Mouse (Mus musculus) stomach, postnatal 0 days (tissue): ENCODE results near the gene Tpm1. TPM values are rescaled to one million over a fixed set of nuclear protein-coding genes. Genes with fewer than 3 reads are reported as not detected.

ENCODE experiments used
- ATAC-seq: fragments of 200-750 bp; cut with Nextera tagmentation; 2 replicates; pipeline ENCODE4 v1.8.0; 2017; ENCODE audit not compliant: low FRiP score, low TSS enrichment
- DNase-seq: peaks from one replicate; pipeline ENCODE4 v3.0.0-alpha.2; 2016; ENCODE audit warnings: low spot score
- H3K27ac ChIP-seq: fragments of 300-500 bp; sonication (generic); replicated peaks from 2 replicates; pipeline ENCODE4 v1.5.1; 2014; ENCODE audit warnings: mild to moderate bottlenecking, control low read depth
- H3K27me3 ChIP-seq: fragments of 300-500 bp; sonication (generic); 2 replicates; pipeline ENCODE4 v1.6.1; 2014; ENCODE audit warnings: low read length; ENCODE audit not compliant: control insufficient read depth, insufficient read depth
- H3K36me3 ChIP-seq: fragments of 300-500 bp; sonication (generic); 2 replicates; pipeline ENCODE4 v1.6.1; 2014; ENCODE audit warnings: low read length, mixed read lengths; ENCODE audit not compliant: control insufficient read depth, insufficient read depth
- H3K4me1 ChIP-seq: fragments of 300-500 bp; sonication (generic); replicated peaks from 2 replicates; pipeline ENCODE4 v1.6.1; 2014; ENCODE audit warnings: antibody characterized with exemption; ENCODE audit not compliant: control insufficient read depth, insufficient read depth
- H3K4me2 ChIP-seq: fragments of 300-500 bp; sonication (generic); replicated peaks from 2 replicates; pipeline ENCODE4 v1.6.1; 2014; ENCODE audit warnings: low read depth, mild to moderate bottlenecking, control low read depth, moderate library complexity
- H3K4me3 ChIP-seq: fragments of 300-500 bp; sonication (generic); 2 replicates; pipeline ENCODE4 v1.5.1; 2014; ENCODE audit warnings: low read depth, low read length, control low read depth
- H3K9ac ChIP-seq: fragments of 300-500 bp; sonication (generic); 2 replicates; pipeline ENCODE4 v1.6.1; 2014; ENCODE audit warnings: mild to moderate bottlenecking, low read length, control low read depth, mixed read lengths
- H3K9me3 ChIP-seq: fragments of 300-500 bp; sonication (generic); 2 replicates; pipeline ENCODE4 v1.6.1; 2016; ENCODE audit warnings: low read length; ENCODE audit not compliant: control insufficient read depth
- CTCF ChIP-seq: IDR thresholded peaks from 2 replicates; pipeline ENCODE4 v1.5.1; 2016; ENCODE audit warnings: antibody characterized with exemption, low read depth, mild to moderate bottlenecking, moderate library complexity
- EP300 ChIP-seq: optimal IDR thresholded peaks from 2 replicates; pipeline ENCODE3; 2016; ENCODE audit warnings: antibody characterized with exemption
- WGBS: fragments of 180-500 bp; shearing (Covaris S2); extraction: QIAGEN DNeasy Blood & Tissue Kit; methylation state at CpG from one replicate; pipeline ENCODE4 v1.1.7; 2014; 5-methylcytosine and 5-hydroxymethylcytosine counted together
- polyA plus RNA-seq: library from polyadenylated mRNA; unstranded; fragments of >200 nt; fragmentation: Nextera tagmentation; extraction: Ambion mirVana; gene quantifications from 2 replicates; pipeline ENCODE4 v1.2.1, GENCODE M21; 2015

Tpm1 gene
- polyA plus RNA-seq, 1 experiment from 2014 or later = 2,538 TPM

DNA sequence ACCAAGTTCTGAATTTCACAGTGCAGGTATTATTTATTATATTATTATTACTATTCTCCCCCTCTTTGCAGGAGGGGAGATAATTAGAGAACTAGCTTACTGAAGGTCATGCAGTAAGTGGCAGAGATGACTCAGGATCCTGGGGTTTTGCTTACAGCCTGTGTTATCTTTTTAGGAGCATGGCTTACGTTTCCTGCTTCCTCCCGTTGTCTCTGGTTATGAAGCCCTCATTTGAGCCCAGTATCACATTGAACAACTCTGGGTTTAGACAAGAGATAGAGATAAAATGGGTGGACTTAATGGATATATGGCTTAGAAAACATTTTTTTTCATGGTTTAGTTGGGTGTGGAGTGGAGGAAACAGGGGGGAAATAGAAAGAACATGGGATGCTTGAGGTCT is 35.7 kb downstream of the Tpm1 start:
- no peak for TF ChIP-seq CTCF
- no peak for TF ChIP-seq EP300
- no peak overlapping the region for H3K27ac ChIP-seq
- no peaks in the 10 kb centered on the region for H3K9me3 ChIP-seq
- no peak overlapping the region for H3K9ac ChIP-seq
- WGBS = 55% methylated on average over 2 of the region's 2 CpGs
- H3K4me3 ChIP-seq = no peak overlapping the region
- ATAC-seq = no peak
- DNase-seq = no peak
- H3K4me2 ChIP-seq = no peak overlapping the region
- no peaks in the 10 kb centered on the region for H3K27me3 ChIP-seq
- H3K4me1 ChIP-seq = peaks cover 7% of the 10 kb centered on the region; the same call in 1 of the 2 replicates
- H3K36me3 ChIP-seq = no peaks in the 10 kb centered on the region

DNA sequence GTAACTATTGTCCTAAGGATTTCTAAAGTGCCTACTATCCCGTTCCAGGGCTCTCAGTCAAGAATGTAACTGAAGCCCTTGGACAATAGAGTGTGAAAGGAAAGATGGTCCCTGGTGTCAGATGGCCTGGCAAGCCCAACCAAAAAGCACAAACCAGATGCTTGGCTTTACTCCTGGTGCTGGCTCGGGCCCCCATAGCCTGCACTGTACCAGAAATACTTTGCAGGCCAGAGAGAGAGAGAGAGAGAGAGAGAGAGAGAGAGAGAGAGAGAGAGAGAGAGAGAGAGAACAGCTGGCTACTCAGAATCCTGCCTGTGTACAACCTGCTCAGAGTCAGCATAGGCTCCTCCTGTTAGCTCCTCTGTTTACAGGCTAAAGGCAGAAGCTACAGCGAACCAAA is 36.7 kb downstream of the Tpm1 start:
- H3K4me1 ChIP-seq = peaks cover 7% of the 10 kb centered on the region; the same call in 1 of the 2 replicates
- 0 out of 2 replicates have a peak overlapping the region, but pooled peaks have one; percentile 53 for H3K27ac ChIP-seq
- DNase-seq (no peak), ATAC-seq (peak; percentile 55)
- no peaks in the 10 kb centered on the region for H3K9me3 ChIP-seq
- H3K4me2 ChIP-seq = no peak overlapping the region
- 23% methylated on average over 3 of the region's 3 CpGs for WGBS
- TF ChIP-seq EP300 (no peak), CTCF (no peak)
- H3K36me3 ChIP-seq = no peaks in the 10 kb centered on the region
- H3K4me3 ChIP-seq = no peak overlapping the region
- no peak overlapping the region for H3K9ac ChIP-seq
- H3K27me3 ChIP-seq = no peaks in the 10 kb centered on the region

DNA sequence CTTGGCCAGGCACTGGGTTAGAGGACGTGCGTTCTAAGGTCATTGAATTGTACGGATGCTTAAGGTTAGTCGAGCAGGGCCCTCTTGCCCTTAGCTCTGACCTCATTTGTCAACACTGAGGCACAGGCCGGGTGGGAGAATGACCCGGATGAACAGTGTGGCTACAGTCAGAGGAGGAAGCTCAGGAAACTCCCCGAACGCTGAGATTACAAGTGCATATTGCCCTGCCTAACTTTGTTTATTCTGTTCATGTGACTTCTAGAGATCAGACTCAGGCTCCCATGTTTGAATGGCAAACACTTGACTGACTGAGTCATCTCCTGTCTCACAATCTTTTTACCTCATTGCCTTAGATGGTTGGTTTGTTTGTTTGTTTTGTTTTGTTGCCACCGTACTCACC is 37.7 kb downstream of the Tpm1 start:
- H3K4me3 ChIP-seq = no peak overlapping the region
- H3K4me1 ChIP-seq = peaks cover 7% of the 10 kb centered on the region; the same call in 1 of the 2 replicates
- 37% methylated on average over 9 of the region's 9 CpGs for WGBS
- TF ChIP-seq EP300 = no peak
- TF ChIP-seq CTCF = no peak
- peak overlapping the region; percentile 53; the same call in 1 of the 2 replicates for H3K27ac ChIP-seq
- H3K9me3 ChIP-seq = no peaks in the 10 kb centered on the region
- ATAC-seq (peak; percentile 91), DNase-seq (peak; percentile 70)
- H3K4me2 ChIP-seq = no peak overlapping the region
- H3K36me3 ChIP-seq = no peaks in the 10 kb centered on the region
- no peaks in the 10 kb centered on the region for H3K27me3 ChIP-seq
- H3K9ac ChIP-seq = no peak overlapping the region

DNA sequence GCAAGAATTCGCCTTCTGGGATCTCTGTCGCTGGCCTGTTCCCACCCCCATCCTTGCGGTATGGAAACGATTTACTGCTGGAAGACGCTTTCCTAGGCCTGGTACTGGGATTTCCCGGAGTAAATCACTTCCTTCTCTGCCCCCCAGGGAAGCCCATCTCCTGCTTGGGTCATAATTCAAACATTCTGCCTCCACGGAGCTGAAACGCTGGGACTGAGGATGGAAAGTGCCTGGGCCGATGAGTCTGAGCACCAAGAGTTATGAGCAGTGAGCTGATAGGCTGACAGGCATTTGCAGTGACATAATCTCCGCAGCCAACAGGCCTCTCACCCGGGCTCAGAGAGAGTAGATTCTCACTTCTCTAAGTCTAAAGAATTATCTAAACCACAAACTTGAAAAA is 40.4 kb downstream of the Tpm1 start:
- Histone ChIP-seq H3K9me3 (no peaks in the 10 kb centered on the region), H3K4me1 (peaks cover 7% of the 10 kb centered on the region; the same call in 1 of the 2 replicates), H3K27ac (no peak overlapping the region), H3K27me3 (no peaks in the 10 kb centered on the region), H3K9ac (no peak overlapping the region), H3K4me3 (no peak overlapping the region), H3K36me3 (no peaks in the 10 kb centered on the region), H3K4me2 (no peak overlapping the region)
- 43% methylated on average over 11 of the region's 11 CpGs for WGBS
- no peak for DNase-seq
- ATAC-seq = no peak
- no peak for TF ChIP-seq CTCF
- TF ChIP-seq EP300 = no peak

DNA sequence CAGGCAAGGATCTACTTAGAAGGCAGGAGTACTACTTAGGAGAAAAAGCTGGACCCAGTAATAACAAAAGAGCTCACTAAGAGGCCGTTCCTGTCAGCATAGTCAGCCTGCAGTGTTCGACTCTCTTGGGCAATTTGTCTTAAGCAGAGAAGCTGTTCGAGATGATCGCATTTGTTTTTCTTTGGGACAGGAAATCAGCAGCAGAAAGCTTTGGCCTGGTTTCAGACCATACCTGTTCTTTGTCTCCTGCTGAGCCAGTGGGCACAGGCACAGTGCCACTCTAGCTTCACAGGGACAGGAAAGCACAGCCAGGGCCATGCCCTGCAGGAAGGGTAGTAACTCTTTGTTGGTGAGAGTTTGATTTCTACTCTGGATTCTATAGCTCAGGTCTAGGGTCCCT is 42.8 kb downstream of the Tpm1 start:
- Histone ChIP-seq H3K27ac (no peak overlapping the region), H3K9me3 (no peaks in the 10 kb centered on the region), H3K4me2 (no peak overlapping the region), H3K4me3 (no peak overlapping the region), H3K36me3 (no peaks in the 10 kb centered on the region), H3K9ac (no peak overlapping the region), H3K27me3 (no peaks in the 10 kb centered on the region), H3K4me1 (no peaks in the 10 kb centered on the region)
- ATAC-seq = no peak
- 41% methylated on average over 4 of the region's 4 CpGs for WGBS
- DNase-seq = no peak
- no peak for TF ChIP-seq CTCF
- TF ChIP-seq EP300 = no peak

DNA sequence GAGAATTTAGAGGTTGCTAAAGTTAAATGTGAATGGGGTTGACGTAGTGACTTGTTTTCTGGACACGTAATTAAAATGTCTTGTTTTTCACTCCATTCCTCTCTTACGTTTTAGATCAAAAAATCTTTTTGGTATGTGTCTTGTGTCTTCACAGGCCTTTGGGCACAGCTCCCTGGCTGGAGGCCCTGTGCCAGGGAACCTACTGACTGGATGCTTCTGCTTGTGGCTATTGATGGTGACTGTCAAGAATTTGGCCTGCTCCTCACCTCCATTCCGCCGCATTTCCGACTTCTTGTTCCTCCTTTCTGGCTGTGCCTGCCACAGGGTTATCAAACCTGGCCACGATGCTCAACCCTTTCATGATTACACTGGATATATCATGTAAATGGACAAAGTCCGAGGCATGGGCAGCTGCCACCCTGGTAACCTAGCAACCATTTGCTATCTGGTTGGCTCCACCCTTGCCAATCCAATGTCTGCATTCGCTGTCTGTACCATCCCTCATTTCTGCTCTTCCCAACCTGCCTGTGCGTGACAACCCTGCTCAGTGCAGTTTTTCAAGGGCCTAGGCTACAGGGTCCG is 44.0 kb downstream of the Tpm1 start:
- no peaks in the 10 kb centered on the region for H3K9me3 ChIP-seq
- H3K4me2 ChIP-seq = no peak overlapping the region
- H3K9ac ChIP-seq = no peak overlapping the region
- no peaks in the 10 kb centered on the region for H3K36me3 ChIP-seq
- 73% methylated on average over 11 of the region's 11 CpGs for WGBS
- no peak overlapping the region for H3K27ac ChIP-seq
- H3K27me3 ChIP-seq = no peaks in the 10 kb centered on the region
- TF ChIP-seq CTCF = no peak
- TF ChIP-seq EP300 = no peak
- no peak overlapping the region for H3K4me3 ChIP-seq
- DNase-seq = no peak
- H3K4me1 ChIP-seq = no peaks in the 10 kb centered on the region
- ATAC-seq = peak; percentile 31; the same call in 1 of the 2 replicates
